Mouse (Mus musculus) C2C12 (cell line): Measurements from ENCODE around the gene Hrc. TPM values are rescaled to one million over a fixed set of nuclear protein-coding genes. Genes with fewer than 3 reads are reported as not detected.

ENCODE experiments used
- H3K27me3 ChIP-seq: one replicate; pipeline ENCODE4 v1.6.1; 2011; ENCODE audit not compliant: control insufficient read depth, insufficient read depth, insufficient read length
- H3K36me3 ChIP-seq: one replicate; pipeline ENCODE4 v1.6.1; 2011; ENCODE audit not compliant: control insufficient read depth, insufficient read depth
- H3K4me3 ChIP-seq: one replicate; pipeline ENCODE4 v1.5.1; 2011; ENCODE audit warnings: mild to moderate bottlenecking, control low read depth; ENCODE audit not compliant: poor library complexity, insufficient read depth, severe bottlenecking
- H3K79me2 ChIP-seq: one replicate; pipeline ENCODE4 v1.6.1; 2011; ENCODE audit not compliant: control insufficient read depth, insufficient read depth
- H3K79me3 ChIP-seq: one replicate; pipeline ENCODE4 v1.6.1; 2011; ENCODE audit warnings: low read depth, control low read depth
- H3ac ChIP-seq: one replicate; pipeline ENCODE3; 2011; ENCODE audit warnings: low read depth; ENCODE audit not compliant: control insufficient read depth, insufficient read length
- CEBPB ChIP-seq: IDR thresholded peaks from one replicate; pipeline ENCODE4 v1.6.1; 2011; ENCODE audit warnings: low read depth, mild to moderate bottlenecking, control low read depth, moderate library complexity
- CTCF ChIP-seq: IDR thresholded peaks from one replicate; pipeline ENCODE4 v1.5.1; 2011; ENCODE audit not compliant: control insufficient read depth, insufficient read depth, insufficient read length
- FOSL1 ChIP-seq: IDR thresholded peaks from one replicate; pipeline ENCODE4 v1.8.0; 2011; ENCODE audit warnings: mild to moderate bottlenecking, low read length; ENCODE audit not compliant: poor library complexity, insufficient read depth, severe bottlenecking
- MAX ChIP-seq: IDR thresholded peaks from one replicate; pipeline ENCODE4 v1.6.1; 2011; ENCODE audit warnings: mild to moderate bottlenecking, control low read depth
- MYOD1 ChIP-seq: IDR thresholded peaks from one replicate; pipeline ENCODE4 v1.6.1; 2011; ENCODE audit warnings: low read depth; ENCODE audit not compliant: control insufficient read depth, insufficient read length
- MYOG ChIP-seq: IDR thresholded peaks from one replicate; pipeline ENCODE4 v1.6.1; 2011; ENCODE audit not compliant: control insufficient read depth, insufficient read length; ENCODE audit errors: extremely low read depth
- USF1 ChIP-seq: IDR thresholded peaks from one replicate; pipeline ENCODE4 v1.6.1; 2011; ENCODE audit warnings: low read depth, mild to moderate bottlenecking, control low read depth, moderate library complexity
- polyA plus RNA-seq: library from polyadenylated mRNA; unstranded; fragments of >200 nt; fragmentation: generic; extraction: Trizol; gene quantifications from one replicate; pipeline ENCODE4 v1.2.1, GENCODE M21; 2012; ENCODE audit warnings: missing spikeins

Hrc gene
- polyA plus RNA-seq, 1 experiment, result 0.51 TPM

GRCm38 (mm10) chr7:45313495-45313894 is 21.6 kb upstream of the Hrc start:
- no peak overlapping the region for H3K4me3 ChIP-seq
- H3K27me3 ChIP-seq, result no peaks in the 10 kb centered on the region
- H3ac ChIP-seq, result no peak overlapping the region
- H3K36me3 ChIP-seq, result no peaks in the 10 kb centered on the region
- H3K79me2 ChIP-seq, result no peaks in the 10 kb centered on the region
- H3K79me3 ChIP-seq, result no peaks in the 10 kb centered on the region
- TF ChIP-seq MYOG (no peak), FOSL1 (no peak), MAX (no peak), CEBPB (no peak), CTCF (no peak), USF1 (no peak), MYOD1 (no peak)

DNA sequence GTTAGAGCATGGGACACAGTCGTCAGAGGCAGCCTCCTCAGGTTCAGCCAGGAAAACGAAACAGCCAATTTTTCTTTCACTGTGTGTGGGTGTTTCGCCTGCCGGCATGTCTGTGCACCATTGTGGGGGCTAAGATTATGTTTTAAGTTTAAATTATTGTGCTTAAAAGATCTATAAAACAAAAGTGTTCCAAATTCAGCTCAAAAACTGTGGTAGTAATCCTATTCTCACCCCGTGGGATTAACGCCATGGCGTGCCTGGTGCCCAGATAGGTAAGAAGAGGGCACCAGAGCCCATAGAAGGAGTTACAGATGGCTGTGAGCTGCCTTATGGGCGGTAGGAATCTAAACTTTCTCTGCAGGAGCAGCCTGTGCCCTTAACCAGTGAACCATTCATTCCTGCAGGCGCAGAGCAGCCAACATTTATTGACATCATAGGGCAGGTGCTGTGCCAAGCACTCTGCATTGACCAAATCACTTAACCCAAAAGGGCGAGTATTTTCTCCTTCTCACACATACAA is 19.8 kb upstream of the Hrc start:
- H3ac ChIP-seq, result no peak overlapping the region

GRCm38 (mm10) chr7:45316536-45316935 is 18.6 kb upstream of the Hrc start:
- H3ac ChIP-seq, result no peak overlapping the region
- no peaks in the 10 kb centered on the region for H3K27me3 ChIP-seq
- H3K4me3 ChIP-seq, result no peak overlapping the region
- no peaks in the 10 kb centered on the region for H3K36me3 ChIP-seq
- no peaks in the 10 kb centered on the region for H3K79me3 ChIP-seq
- TF ChIP-seq MAX (no peak), CTCF (no peak), MYOG (no peak), CEBPB (no peak), USF1 (no peak), FOSL1 (no peak), MYOD1 (no peak)
- no peaks in the 10 kb centered on the region for H3K79me2 ChIP-seq

More for the DNA sequence above, 19.8 kb upstream of the Hrc start:
- Histone ChIP-seq H3K79me2 (no peaks in the 10 kb centered on the region), H3K27me3 (no peaks in the 10 kb centered on the region), H3K36me3 (no peaks in the 10 kb centered on the region), H3K4me3 (no peak overlapping the region), H3K79me3 (no peaks in the 10 kb centered on the region)
- TF ChIP-seq USF1 (no peak), FOSL1 (no peak), MAX (no peak), CTCF (no peak), CEBPB (no peak), MYOG (no peak), MYOD1 (no peak)

DNA sequence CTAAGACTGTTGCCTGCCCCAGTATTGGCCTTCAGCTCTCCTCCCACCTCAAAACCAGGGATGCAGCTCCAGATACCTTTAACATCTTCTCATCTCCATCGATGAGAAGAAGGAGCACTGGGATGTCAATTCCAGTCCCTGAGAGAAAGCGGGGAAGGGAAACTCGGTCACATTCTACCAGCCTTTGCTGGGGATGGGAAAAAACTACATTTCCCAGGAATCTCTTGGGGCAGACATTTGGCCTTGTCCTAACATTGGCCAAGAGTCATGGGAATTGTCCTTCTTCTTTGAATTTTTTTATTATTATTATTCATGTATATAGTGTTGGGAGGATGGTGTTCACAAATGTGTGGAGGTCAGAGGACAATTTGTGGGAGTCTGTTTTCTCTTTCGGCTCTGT is 12.8 kb upstream of the Hrc start:
- TF ChIP-seq FOSL1 (no peak), MYOG (no peak), CEBPB (no peak), CTCF (no peak), MYOD1 (no peak), USF1 (no peak), MAX (no peak)
- no peaks in the 10 kb centered on the region for H3K79me3 ChIP-seq
- H3K36me3 ChIP-seq, result no peaks in the 10 kb centered on the region

GRCm38 (mm10) chr7:45323069-45323468 is 12.0 kb upstream of the Hrc start:
- TF ChIP-seq USF1, result no peak
- no peaks in the 10 kb centered on the region for H3K27me3 ChIP-seq
- H3K79me3 ChIP-seq, result no peaks in the 10 kb centered on the region
- H3K36me3 ChIP-seq, result no peaks in the 10 kb centered on the region
- no peak overlapping the region for H3ac ChIP-seq
- no peaks in the 10 kb centered on the region for H3K79me2 ChIP-seq
- H3K4me3 ChIP-seq, result no peak overlapping the region

More for the DNA sequence above, 12.8 kb upstream of the Hrc start:
- Histone ChIP-seq H3K79me2 (no peaks in the 10 kb centered on the region), H3K4me3 (no peak overlapping the region), H3ac (no peak overlapping the region), H3K27me3 (no peaks in the 10 kb centered on the region)

- H3K27me3 ChIP-seq, result no peaks in the 10 kb centered on the region
- no peak overlapping the region for H3ac ChIP-seq
- no peaks in the 10 kb centered on the region for H3K36me3 ChIP-seq
- H3K79me3 ChIP-seq, result no peaks in the 10 kb centered on the region
- H3K79me2 ChIP-seq, result no peaks in the 10 kb centered on the region
- no peak overlapping the region for H3K4me3 ChIP-seq
- no peak for TF ChIP-seq MAX
- no peak for TF ChIP-seq FOSL1
- no peak for TF ChIP-seq MYOG
- no peak for TF ChIP-seq CEBPB
- TF ChIP-seq USF1, result no peak
- TF ChIP-seq CTCF, result no peak
- no peak for TF ChIP-seq MYOD1
Observed at GRCm38 (mm10) chr7:45325800-45326199, 9.3 kb upstream of the Hrc start.
